Mouse (Mus musculus) cerebral cortex, adult 2 months (tissue): ENCODE results near the gene Saa2.

Experiments
- WGBS: fragments of 180-500 bp; shearing (Covaris S2); methylation state at CpG from one replicate; pipeline ENCODE4 v1.1.7; 2018; 5-methylcytosine and 5-hydroxymethylcytosine counted together

Saa2 gene

GRCm38 (mm10) chr7:46751490-46751889 lies at the start of gene Saa2:
Gene Saa2 (plus strand): TSS chr7:46751790.
- 75% methylated on average over 3 of the region's 3 CpGs for WGBS

DNA sequence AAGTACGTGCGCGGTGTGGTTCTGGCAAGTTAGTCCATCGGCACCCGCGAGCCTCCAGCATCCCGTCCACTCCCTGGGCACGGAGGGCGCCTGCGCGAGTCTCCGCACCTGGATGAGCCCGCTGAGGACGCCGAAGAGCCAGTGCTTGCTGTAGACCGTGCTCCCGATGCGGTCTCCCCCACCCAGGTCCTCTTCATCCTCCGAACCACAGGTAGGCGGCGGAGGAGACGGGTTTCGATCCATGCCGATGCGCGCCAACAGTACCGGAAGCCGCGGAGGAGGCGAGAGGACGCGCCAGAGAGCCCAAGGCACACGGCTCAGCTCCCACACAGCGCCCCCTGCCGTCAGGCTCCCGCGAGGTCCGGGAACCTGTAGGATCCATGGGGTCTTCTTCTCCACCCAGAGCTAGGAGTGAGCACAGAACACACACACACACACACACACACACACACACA lies 41.2 kb upstream of the Saa2 start, which contains the start of gene Saal1:
Saal1 (minus strand) TSS at position 291 of the 455 bp plus-strand sequence.
- WGBS: under 1% methylated on average over 38 of the region's 38 CpGs

GRCm38 (mm10) chr7:46712250-46712649 lies 39.3 kb upstream of the Saa2 start:
- WGBS: 69% methylated on average over 6 of the region's 6 CpGs

GRCm38 (mm10) chr7:46714518-46714917 lies 37.1 kb upstream of the Saa2 start:
- WGBS: 25% methylated on average over 6 of the region's 6 CpGs

DNA sequence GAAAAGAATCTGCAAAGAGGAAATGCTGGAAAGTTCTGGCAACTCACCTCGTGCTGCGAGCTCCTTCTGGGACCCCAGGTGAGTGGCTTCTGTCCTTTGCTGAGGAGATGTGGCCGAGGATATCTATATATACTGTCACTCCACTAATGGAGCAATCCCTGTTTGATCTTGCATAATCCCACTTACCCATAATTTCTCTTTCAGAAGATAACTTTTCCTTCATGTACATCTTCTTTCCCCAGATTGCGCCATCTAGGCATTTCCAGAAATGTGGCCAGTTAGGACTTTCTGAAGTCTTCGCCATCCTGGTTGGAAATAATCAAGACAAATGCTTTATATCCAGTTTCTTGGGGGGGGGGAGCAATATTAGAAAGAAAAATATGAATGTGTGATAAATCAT lies 36.0 kb upstream of the Saa2 start, which contains the start of gene Saa3:
Saa3 (minus strand) TSS at position 101 of the 400 bp plus-strand sequence.
- WGBS: 92% methylated on average over 5 of the region's 5 CpGs

DNA sequence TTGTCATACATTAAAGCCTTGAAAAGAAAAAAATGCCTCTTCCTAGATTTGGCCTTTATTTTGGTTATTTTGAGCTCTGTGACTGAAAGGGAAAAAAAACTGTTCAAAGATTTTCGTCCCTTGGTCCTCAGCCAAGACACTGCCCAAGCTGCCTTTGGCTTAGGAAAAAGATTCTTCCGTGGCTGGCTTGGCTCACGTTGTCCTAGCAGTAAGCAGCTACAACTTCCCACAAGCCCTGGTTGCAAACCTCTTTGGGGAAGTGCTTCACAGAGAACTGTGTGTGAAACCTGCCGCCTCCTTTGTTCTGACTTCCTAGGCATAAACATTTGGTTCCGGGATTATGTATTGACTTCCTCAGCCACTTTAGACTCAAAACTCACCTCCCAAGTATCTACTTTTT lies 34.7 kb upstream of the Saa2 start:
- 20% methylated on average over 5 of the region's 5 CpGs for WGBS

DNA sequence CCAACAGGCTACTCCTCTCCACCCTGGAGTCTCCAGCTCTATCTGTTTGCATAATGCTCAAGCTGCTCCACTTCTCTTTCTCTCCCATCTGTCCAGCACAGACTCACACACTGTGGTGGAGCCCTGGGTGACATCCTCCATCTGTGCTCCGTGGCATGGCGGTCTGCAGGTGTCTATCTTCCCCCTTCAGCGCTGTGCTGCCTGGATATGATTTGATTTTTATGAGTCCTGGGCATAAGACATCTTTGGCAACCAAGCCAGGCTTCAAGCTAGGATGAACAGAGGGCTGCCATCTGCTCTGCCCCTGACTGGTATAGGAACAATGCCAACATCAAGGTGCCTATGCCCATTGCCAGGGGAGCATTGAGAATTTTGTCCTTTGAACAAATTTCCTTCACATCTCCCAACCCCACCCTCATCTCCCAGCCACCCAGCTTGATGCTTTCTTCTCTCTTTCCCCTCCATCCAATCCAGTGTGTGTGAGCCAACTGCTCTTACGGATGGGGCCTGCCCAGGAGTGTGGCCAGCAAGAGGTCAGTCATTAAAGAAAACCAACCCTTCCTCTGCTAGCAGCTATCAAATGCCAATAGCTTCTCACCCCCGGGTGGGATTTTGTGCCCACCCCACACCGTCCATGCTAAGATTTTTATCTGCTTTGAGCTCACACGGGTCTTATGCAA lies 32.9 kb upstream of the Saa2 start:
- 67% methylated on average over 7 of the region's 7 CpGs for WGBS

GRCm38 (mm10) chr7:46719526-46719925 lies 32.1 kb upstream of the Saa2 start:
- WGBS: 58% methylated on average over 7 of the region's 7 CpGs

- 52% methylated on average over 9 of the region's 9 CpGs for WGBS
Observed at GRCm38 (mm10) chr7:46720460-46720859, 31.1 kb upstream of the Saa2 start.

GRCm38 (mm10) chr7:46723354-46723753 lies 28.2 kb upstream of the Saa2 start:
- 96% methylated on average over 6 of the region's 6 CpGs for WGBS

- 87% methylated on average over 3 of the region's 3 CpGs for WGBS
Observed at GRCm38 (mm10) chr7:46723849-46724248, 27.7 kb upstream of the Saa2 start.

DNA sequence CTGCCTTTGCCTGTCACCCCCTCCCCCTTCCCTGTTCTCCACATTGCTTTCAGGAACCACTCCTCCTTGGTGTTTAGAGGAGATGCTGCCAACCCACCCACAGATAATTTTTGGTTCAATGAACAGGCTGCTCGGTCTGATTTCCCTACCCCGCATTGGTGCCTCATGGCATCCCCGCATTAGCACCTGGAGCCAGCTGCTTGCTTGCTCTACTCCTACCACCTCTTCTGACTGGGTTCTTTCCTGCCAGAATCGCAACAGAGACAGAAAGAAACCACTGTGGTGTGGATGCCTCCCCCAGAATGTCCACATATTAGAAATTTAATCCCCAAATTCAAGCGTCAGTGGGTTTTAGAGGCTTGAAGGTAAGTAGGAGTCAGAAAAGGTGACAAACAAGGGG lies 27.2 kb upstream of the Saa2 start:
- WGBS: 53% methylated on average over 5 of the region's 5 CpGs

- 43% methylated on average over 1 of the region's 1 CpGs for WGBS
Observed at GRCm38 (mm10) chr7:46727584-46727983, 24.0 kb upstream of the Saa2 start.

GRCm38 (mm10) chr7:46732458-46732857 lies 19.1 kb upstream of the Saa2 start, which contains the start of gene Saa4:
Gene Saa4 (minus strand): TSS chr7:46732603.
- 93% methylated on average over 4 of the region's 4 CpGs for WGBS

GRCm38 (mm10) chr7:46734983-46735382 lies 16.6 kb upstream of the Saa2 start:
- WGBS: 86% methylated on average over 2 of the region's 2 CpGs

DNA sequence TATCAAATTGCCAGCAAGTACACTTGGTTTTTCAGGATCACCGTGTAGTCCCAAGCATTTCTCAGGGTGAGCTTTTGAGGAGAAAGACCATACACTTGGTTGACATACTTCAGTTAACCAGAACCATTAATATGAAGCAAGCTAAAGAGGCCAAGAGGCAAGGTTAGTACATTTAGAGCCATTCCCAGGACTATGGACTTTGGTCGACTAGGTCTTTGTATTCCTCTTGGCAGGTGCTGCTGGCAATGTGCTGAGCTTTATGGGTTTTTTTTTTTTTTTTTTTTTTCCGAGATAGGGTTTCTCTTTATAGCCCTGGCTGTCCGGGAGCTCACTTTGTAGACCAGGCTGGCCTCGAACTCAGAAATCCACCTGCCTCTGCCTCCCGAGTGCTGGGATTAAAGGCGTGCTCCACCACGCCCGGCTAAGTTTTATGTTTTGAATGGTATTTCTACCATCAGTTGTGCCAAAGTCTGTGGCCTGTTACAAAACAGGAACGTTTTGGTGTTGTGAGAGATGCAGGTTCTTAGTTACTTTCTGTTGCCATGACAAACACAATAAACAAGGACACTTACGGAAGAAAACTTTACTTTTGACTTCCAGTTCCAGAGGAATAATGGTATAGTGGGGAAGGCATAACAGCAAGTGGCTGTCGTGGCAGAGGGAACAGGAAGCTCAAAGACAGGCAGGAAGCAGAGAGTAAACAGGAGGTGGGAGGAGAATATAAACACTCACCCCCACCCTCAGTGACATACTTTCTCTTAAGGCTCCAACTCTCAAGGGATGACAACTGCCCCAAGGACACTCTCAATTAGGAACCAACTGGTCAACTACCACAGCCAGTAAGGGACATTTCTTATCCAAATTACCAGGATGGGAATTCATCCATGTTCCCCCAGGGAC lies 12.8 kb upstream of the Saa2 start:
- WGBS: 81% methylated on average over 12 of the region's 12 CpGs

- 81% methylated on average over 5 of the region's 5 CpGs for WGBS
Observed at GRCm38 (mm10) chr7:46740041-46740440, 11.5 kb upstream of the Saa2 start.

DNA sequence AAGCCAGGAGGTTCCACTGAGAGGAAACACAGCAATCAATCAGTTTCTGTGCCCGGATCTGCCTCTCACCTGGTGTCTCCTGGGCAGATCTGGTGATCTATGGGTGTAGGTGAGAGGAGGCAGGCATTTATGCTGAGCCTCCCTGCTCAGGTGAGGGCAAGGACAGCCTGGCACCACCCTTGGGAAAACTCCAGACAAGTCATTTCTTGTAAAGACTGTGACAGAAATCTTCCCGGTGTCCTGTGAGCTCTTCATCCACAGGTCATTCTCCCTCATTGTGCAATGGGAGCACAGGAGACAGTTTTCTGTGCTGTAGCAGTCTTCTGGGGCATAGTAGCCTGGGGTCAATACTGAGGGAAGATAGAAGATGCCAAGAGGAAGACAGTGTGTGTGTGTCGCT lies 8.7 kb upstream of the Saa2 start, which contains the start of gene Saa1:
Saa1 (minus strand) TSS at position 101 of the 400 bp plus-strand sequence.
- 81% methylated on average over 3 of the region's 3 CpGs for WGBS

GRCm38 (mm10) chr7:46745816-46746215 lies 5.8 kb upstream of the Saa2 start:
- 76% methylated on average over 3 of the region's 3 CpGs for WGBS

GRCm38 (mm10) chr7:46746381-46746780 lies 5.2 kb upstream of the Saa2 start:
- WGBS: 90% methylated on average over 7 of the region's 7 CpGs

GRCm38 (mm10) chr7:46748459-46748858 lies 3.1 kb upstream of the Saa2 start:
- 54% methylated on average over 3 of the region's 3 CpGs for WGBS

GRCm38 (mm10) chr7:46761049-46761795 lies 9.6 kb downstream of the Saa2 start:
- 75% methylated on average over 11 of the region's 11 CpGs for WGBS
